Mouse (Mus musculus): ENCODE measurements around the gene Abca7.
A peak's percentile ranks its signal among the peaks of the same experiment; 100 is the strongest.
"Not testable (repeated sequence)": the region's sequence is repeated elsewhere in the genome, so short reads cannot be mapped to it uniquely, and the experiment has no call there.

Gene Abca7

GRCm38 (mm10) chr10:80021320-80021641 lies 25.0 kb downstream of the Abca7 start:
- no peak for DNase-seq (ENCODE audit: low spot score)

GRCm38 (mm10) chr10:80022164-80022563 lies 25.9 kb downstream of the Abca7 start:
- DNase-seq (ENCODE audit: low spot score), result no peak

GRCm38 (mm10) chr10:80022806-80023205 lies 26.5 kb downstream of the Abca7 start:
- DNase-seq (ENCODE audit: low spot score), result no peak

GRCm38 (mm10) chr10:80023758-80024157 lies 27.5 kb downstream of the Abca7 start:
- DNase-seq (ENCODE audit: low spot score), result no peak

GRCm38 (mm10) chr10:80024229-80025043 lies 28.1 kb downstream of the Abca7 start:
- DNase-seq (ENCODE audit: low spot score), result no peak

- DNase-seq (ENCODE audit: low spot score), result no peak
These were observed 28.7 kb downstream of the Abca7 start for GRCm38 (mm10) chr10:80025044-80025347.

GRCm38 (mm10) chr10:80025463-80025862 lies 29.2 kb downstream of the Abca7 start:
- DNase-seq (ENCODE audit: low spot score), result no peak

GRCm38 (mm10) chr10:80025889-80026288 lies 29.6 kb downstream of the Abca7 start:
- DNase-seq (ENCODE audit: low spot score), result no peak

- DNase-seq (ENCODE audit: low spot score), result no peak
These were observed 31.6 kb downstream of the Abca7 start for GRCm38 (mm10) chr10:80027681-80028520.

- DNase-seq (ENCODE audit: low spot score), result no peak
These were observed 32.2 kb downstream of the Abca7 start for GRCm38 (mm10) chr10:80028521-80028846.

GRCm38 (mm10) chr10:80030191-80030590 lies 33.9 kb downstream of the Abca7 start:
- DNase-seq (ENCODE audit: low spot score), result no peak

GRCm38 (mm10) chr10:80030736-80031135 lies 34.4 kb downstream of the Abca7 start:
- DNase-seq (ENCODE audit: low spot score), result no peak

- DNase-seq (ENCODE audit: low spot score), result peak; percentile 66
These were observed 36.6 kb downstream of the Abca7 start for GRCm38 (mm10) chr10:80032799-80033480.

GRCm38 (mm10) chr10:80033511-80034391 lies 37.5 kb downstream of the Abca7 start:
- no peak for DNase-seq (ENCODE audit: low spot score)

- DNase-seq (ENCODE audit: low spot score), result no peak
These were observed 38.9 kb downstream of the Abca7 start for GRCm38 (mm10) chr10:80035148-80035547.

- no peak for DNase-seq (ENCODE audit: low spot score)
These were observed 39.4 kb downstream of the Abca7 start for GRCm38 (mm10) chr10:80035686-80036085.

- DNase-seq (ENCODE audit: low spot score), result no peak
These were observed 40.5 kb downstream of the Abca7 start for GRCm38 (mm10) chr10:80036832-80037231.

- peak; percentile 98 for DNase-seq (ENCODE audit: low spot score)
These were observed 43.3 kb downstream of the Abca7 start, which contains the start of gene Polr2e for GRCm38 (mm10) chr10:80039559-80039979. TSS of gene Polr2e (minus strand) at chr10:80039795.

GRCm38 (mm10) chr10:80041409-80042060 lies 45.2 kb downstream of the Abca7 start:
- not testable (repeated sequence) for DNase-seq (ENCODE audit: low spot score)

- no peak for DNase-seq (ENCODE audit: low spot score)
These were observed 47.8 kb downstream of the Abca7 start for GRCm38 (mm10) chr10:80044087-80044486.

- DNase-seq (ENCODE audit: low spot score), result not testable (repeated sequence)
These were observed 49.1 kb downstream of the Abca7 start for GRCm38 (mm10) chr10:80045364-80045763.

All from layer of hippocampus, adult 11-12 months (tissue).